Mouse (Mus musculus): ENCODE results near the gene Dner.
"Not testable (repeated sequence)": the region's sequence is repeated elsewhere in the genome, so short reads cannot be mapped to it uniquely, and the experiment has no call there.

Dner gene

DNA sequence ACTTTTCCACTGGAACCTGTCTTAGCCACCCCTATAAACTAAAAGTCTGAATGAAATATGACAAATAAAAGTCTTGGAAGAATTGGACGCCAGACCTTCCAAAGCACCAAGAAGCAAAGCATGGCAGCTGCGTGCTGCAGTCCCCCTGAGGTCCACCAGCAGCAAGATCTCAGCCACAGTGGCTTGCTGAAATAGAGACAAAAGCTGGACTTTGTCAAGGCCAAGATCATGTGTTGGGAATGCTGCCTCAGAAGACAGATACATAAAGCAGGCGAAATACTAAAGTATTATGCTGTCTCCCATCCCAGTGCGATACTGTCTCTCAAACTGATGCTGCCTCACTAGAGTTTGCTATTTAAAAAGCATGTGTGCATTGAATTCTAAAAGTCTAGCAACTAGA is 296.9 kb downstream of the Dner start:
- no peak for DNase-seq (ENCODE audit: low spot score in 2 of 2)

DNA sequence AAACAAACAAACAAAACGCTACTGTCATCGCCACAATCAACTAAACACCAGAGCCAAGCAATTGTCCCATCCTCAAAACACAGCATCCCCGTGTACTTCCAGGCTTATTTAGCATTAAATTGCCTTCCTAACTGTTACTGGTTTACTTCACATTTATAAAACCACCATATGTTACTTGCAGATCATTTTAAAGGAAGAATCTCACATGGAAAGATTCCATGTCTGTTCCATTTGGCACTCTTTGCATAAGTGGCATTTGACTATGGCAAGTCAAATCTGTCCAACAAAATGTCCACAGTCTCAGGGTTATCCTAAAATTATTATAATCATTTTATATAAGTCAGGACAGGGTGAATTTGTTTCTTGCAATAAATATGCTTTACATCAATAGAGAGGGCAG is 299.2 kb downstream of the Dner start:
- DNase-seq (ENCODE audit: low spot score in 2 of 2) = no peak

DNA sequence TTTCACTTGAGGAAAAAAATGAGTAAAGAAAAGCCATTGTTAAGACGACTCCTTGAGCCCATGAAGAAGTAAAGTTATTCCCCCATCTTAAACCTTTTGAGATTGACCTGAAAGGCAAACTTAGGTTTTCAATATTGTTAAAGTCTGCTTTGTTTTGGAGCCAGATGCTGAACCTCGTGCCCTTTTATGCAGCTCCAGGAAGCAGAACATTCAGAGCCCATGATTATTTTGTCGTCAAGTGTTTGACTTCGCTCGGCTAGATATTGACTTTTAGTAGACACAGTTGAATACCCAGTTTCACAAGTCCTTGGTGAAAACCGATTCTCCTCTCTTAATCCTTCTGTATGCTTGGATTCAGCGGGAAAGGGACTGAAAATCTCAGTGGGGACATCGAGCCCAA is 300.1 kb downstream of the Dner start:
- DNase-seq (ENCODE audit: low spot score in 2 of 2) = no peak

DNA sequence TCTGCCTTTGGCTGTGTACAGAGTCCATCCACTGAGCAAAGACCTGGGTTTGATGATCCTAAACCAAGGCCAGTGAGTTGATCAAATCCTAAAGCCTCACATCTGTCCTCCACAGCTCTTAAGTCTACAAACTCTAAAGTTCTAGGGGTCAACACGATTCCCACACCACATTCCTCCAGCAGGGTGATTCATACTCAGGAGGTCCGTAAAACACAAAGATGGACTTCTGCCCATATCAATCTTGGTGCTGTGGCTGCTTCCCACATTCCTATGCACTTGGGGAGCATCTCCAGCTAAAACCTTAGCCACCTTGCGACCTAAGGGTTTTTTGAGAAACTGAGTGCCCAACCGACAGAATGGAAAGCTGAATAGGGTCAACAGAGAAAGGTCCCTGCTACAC is 305.1 kb downstream of the Dner start:
- no peak for DNase-seq (ENCODE audit: low spot score in 2 of 2)

DNA sequence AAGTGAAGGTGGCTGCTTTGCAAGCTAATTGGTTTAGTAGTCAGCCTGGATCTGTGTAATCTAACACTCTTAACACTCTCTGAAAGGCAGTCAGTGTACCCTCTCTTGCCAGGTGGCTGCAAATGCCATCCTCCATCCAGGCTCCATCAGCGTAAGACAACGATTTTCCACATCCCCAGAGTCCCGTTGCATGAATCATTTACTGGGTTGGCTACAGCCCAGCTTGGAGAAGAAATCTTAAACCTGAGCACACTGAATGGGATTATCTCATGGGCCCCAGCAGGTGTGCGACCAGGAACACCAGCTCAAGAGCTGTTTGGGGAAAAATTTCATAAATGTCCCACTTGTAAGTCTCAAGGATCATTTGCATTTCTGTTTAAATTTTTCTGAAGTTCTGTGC is 308.4 kb downstream of the Dner start:
- no peak for DNase-seq (ENCODE audit: low spot score in 2 of 2)

DNA sequence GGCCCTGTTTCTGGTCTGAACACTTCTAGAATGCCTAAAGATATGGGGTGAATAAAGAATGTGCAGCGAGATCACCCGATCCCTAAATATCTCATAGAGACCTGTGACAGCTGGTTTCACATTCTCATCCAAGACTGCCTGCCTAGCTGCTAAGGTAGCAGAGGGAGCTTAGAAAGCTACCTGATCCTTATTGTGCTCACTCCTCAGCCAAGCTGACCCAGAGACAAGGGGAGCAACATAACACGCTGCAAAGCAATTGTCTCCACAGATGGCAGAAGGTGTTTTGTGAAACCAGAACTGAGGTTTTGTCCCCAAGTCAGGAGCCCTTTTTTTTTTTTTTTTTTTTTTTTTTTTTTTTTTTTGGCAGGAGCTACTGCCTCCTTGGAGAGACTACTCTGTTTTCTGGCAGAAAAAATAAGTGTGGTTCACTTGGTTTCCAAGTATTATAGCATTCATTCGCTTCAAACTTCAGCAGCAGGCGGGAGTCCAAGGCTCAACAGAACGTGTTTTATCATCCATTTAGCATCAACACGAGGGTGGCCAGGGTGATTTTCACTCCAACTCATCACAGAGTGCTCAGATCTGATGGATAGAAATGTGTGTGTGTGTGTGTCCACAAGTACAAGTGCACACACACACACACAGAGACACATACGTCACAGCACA is 309.4 kb downstream of the Dner start:
- no peak for DNase-seq (ENCODE audit: low spot score in 2 of 2)

GRCm38 (mm10) chr1:84382709-84383108 is 313.3 kb downstream of the Dner start:
- DNase-seq (ENCODE audit: low spot score in 2 of 2) = no peak

GRCm38 (mm10) chr1:84382064-84382463 is 314.0 kb downstream of the Dner start:
- DNase-seq (ENCODE audit: low spot score in 2 of 2) = no peak

DNA sequence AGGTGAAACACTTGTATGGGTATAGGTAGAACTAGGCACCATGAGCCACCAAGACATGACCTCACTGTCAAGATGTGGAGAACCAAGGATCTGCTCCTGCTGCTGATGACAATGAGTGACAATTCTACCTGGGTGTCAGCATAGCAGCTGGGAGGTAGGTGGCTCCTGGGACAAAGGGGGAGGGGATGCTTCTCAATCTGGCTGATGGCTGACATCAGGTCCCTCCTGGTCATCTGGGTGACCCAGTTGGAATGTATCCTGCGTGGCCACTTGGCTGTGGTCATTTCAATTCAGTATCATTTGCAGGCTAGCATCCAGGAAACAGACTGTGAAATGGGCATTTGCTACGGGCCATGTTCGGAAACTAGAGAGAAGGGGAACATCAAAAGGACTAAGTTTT is 315.1 kb downstream of the Dner start:
- DNase-seq (ENCODE audit: low spot score in 2 of 2) = no peak

- DNase-seq (ENCODE audit: low spot score in 2 of 2) = no peak
Measured at GRCm38 (mm10) chr1:84367733-84368132, 328.3 kb downstream of the Dner start.

DNA sequence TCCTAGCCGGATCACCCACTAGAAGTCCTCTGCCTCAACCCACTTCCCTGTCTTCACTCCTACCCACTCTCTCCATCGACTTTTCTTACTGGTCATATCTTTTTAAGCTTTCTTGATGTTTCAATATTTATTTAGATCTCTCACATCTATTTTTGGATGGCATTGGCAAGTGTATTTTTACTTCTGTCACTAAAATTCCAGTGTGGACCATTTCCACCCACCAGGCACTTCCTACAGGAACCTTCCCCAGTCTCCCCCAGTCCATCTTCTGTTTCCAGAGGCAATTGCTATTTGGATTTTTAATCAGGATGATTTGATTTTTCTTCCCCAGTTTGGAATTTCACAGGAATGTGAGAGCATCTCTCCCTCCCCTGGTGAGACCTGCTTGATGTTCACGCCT is 329.5 kb downstream of the Dner start:
- no peak for DNase-seq (ENCODE audit: low spot score in 2 of 2)

DNA sequence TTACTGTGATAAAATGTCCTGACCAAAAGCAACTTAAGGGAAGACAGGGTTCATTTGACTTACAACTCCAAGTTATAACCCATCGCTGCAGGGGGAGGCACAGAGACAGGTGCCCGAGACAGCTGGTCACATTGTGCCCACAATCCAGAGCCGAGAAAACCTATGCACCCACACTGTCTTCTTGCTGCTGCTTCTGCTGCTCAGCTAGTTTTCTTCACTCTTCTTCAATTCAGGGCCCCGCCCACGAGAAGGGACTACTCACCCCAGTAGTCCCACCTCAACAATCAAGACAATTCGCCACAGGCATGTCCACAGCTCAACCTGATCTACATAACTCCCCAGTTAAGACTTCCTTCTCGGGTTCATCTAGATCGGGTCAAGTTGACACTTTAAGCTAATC is 332.1 kb downstream of the Dner start, which contains the start of gene Pid1:
TSS of gene Pid1 (minus strand) at position 214 of the 400 bp plus-strand sequence.
- DNase-seq (ENCODE audit: low spot score in 2 of 2) = no peak

- DNase-seq (ENCODE audit: low spot score in 2 of 2) = no peak
Measured at GRCm38 (mm10) chr1:84362709-84363617, 333.1 kb downstream of the Dner start.

DNA sequence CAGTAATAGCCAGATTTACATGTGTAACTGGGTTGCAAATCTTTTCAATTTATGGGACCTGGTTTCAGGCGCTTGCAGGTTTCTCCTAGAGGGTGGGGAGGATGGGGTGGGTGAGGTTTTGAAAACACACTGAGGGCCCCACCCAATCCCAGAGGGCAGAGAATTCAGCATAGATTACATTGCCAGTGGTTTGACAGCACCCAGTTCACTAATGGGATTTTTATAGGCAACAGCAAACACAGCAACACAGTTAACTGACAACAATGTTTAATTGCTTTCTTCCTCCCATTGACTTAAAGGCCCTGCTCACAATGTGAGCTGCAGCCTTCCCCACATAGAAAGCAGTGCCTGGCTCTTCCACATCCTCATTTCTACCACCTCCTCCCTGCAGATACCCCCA is 333.8 kb downstream of the Dner start:
- no peak for DNase-seq (ENCODE audit: low spot score in 2 of 2)

DNA sequence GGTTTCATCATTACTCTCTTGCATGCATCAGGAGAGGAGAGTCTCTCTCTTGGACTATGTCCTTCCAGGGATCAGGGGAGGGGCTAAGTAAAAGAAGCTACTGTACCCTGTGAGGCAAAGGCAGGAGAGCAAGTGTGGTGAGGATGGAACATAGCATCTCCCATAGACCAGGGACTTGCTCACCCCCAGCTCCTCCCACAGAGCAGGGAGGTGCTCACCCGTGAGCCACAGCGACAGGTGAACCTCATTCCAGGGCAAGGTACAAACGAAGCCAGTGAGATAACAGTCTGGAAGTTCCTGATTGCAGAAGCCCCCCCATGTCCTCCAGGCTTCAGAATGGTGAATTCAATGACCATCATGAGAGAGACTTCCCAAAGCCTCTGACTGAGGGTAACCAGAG is 334.6 kb downstream of the Dner start:
- no peak for DNase-seq (ENCODE audit: low spot score in 2 of 2)

DNA sequence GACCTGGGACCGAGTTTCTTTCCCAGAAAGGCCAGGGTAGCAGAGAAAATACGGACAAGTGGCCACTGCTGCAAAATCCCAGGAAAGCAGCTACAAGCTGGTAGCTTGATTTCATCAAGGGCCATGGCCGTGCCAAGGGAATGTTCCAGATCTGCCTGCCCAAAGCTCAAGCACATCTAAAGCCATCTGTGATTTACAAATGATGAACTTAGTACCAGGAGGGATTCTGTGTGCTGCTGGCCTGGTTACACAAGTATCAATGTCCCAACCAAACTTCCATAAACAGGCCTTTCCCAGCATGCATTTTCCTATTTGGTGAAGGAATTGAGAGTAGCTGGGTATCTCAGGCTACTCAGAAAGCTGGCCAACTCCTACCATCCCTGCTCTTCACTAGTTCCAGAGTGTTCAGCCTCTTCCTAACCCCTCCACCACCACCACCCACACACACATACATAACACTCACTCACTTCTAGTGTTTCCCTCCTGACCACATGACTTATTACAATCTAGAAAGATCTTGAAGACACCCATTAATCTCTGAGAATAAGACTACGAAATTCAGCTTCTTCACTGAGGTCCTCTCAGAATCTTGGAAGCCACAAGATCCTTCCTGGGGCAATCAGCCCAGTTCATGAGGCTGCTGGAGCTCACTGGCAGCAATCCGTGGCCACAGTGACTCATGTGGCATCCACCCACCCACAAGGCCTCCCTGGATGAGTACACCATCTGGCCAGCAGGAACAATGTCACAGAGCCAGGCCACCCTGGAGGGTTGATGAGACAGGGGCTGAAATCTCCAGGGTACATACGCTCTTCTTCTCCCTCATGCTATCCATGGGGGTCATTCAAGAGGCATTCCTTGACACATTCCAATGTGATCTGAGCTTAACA is 336.2 kb downstream of the Dner start:
- no peak for DNase-seq (ENCODE audit: low spot score in 2 of 2)

DNA sequence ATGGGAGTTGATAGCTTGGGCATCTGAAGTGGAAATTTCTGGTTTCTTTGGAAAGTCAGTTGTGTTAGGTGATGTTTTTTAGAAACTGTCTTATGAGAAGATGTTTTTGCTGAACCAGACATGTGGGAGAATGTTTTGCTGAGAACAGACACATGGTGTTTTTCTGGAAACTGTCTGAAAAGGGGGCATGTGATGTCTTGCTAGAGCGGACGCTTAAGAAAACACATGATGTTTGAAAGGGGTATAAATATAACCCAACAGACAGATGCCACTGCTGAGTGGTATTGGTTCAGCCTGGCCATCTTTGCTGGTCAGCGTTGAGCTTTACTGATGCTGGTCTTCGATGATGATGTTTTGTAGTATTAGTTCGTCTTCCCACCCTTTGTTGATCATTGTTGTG is 338.8 kb downstream of the Dner start:
- DNase-seq (ENCODE audit: low spot score in 2 of 2) = no peak

DNA sequence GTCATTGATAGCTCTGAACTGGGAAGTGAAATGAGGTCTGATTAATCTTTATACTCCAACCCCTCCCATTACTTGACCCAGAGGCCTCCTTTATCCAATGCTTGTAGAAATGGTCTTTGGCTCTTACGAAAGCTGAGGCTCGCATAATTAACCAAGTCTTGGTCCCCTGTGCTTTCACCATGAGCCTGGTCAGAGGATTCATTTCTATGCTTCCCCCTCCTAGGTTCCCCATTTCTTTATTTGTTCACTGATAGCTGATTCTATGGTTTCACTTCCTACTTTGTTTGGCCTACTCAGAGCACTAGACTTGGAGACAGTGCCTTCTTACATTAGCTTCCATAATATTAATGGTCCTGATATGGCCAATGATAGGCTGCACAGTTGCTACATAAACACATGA is 345.8 kb downstream of the Dner start:
- peak in 1 of 2 experiments; percentile 25 for DNase-seq (ENCODE audit: low spot score in 2 of 2)

GRCm38 (mm10) chr1:84347796-84348476 is 348.1 kb downstream of the Dner start:
- DNase-seq (ENCODE audit: low spot score in 2 of 2) = no peak

DNA sequence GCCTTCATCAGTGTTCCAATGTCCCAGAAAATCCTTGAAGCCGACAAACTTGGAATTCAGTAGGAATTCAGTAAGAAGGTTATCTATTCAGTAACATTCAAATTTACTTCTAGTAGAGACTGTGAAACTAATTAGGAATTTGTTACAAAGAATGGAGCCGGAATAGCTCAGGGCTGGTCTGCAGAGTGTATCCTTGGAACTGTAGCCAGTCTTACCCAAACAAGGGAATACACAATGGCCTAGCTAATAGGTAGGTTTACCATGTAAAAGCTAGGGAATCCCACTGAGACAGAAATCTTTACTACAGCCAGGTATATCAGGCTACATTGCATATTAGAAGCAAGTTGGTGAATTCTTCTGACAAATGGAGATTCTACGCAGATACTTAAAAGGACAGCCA is 363.2 kb downstream of the Dner start:
- DNase-seq (ENCODE audit: low spot score in 2 of 2) = not testable (repeated sequence)

GRCm38 (mm10) chr1:84331861-84332260 is 364.2 kb downstream of the Dner start:
- not testable (repeated sequence) for DNase-seq (ENCODE audit: low spot score in 2 of 2)

- DNase-seq (ENCODE audit: low spot score in 2 of 2) = no peak
Measured at GRCm38 (mm10) chr1:84325309-84325708, 370.7 kb downstream of the Dner start.
